ENCODE assay signal across 11 mouse cellular contexts in the genomic region with DNA sequence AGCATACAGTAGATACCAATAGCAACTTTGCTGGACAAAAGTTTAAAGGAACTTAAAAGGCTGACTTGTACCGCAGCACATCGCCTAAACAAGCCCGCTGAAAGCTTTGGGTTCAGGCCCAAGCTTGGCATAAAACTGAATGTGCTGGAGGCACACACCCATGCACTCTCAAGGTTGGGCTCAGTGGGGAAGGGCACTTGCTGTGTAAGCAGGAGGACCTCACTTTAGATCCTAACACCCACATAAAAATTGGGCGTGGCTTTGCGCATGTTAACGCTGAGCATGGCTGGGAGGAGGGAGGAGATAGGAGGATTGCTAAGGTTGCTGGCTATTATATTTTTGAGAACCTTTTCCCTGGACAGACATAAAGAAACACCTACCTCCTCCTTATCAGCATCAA. TPM values are rescaled to one million over a fixed set of nuclear protein-coding genes. Genes with fewer than 3 reads are reported as not detected.
A peak's percentile ranks its signal among the peaks of the same experiment; 100 is the strongest.
DNase-seq lines count a peak whose midpoint lies in the region; ATAC-seq lines count a peak whose summit lies in the region.
"Had no signal": no experiment of that assay in that cellular context is flagged by ENCODE, and none has a peak within 500 bp of the region (broad histone marks: within the 10 kb centered on the region; RNA-seq: fewer than 3 reads in every experiment).

No protein-coding gene starts in this region.

- peaks cover 9% of the 10 kb centered on the region for H3K4me1 ChIP-seq in heart, embryonic 10.5 days
- peaks cover 13% of the 10 kb centered on the region for H3K4me1 ChIP-seq in midbrain, embryonic 10.5 days
- H3K4me1 ChIP-seq in midbrain, embryonic 16.5 days (ENCODE audit: control insufficient read depth, insufficient read depth, low read length): no peaks in the 10 kb centered on the region; the same call in 1 of the 2 replicates
- H3K4me1 ChIP-seq in heart, embryonic 16.5 days (ENCODE audit: control insufficient read depth, insufficient read depth, low read length): peaks cover 9% of the 10 kb centered on the region
- 0 out of 2 replicates have a peak, but pooled peaks cover 9% of the 10 kb centered on the region for H3K4me1 ChIP-seq in stomach, embryonic 15.5 days
- H3K4me1 ChIP-seq: neural tube, embryonic 15.5 days had no signal

- no peak overlapping the region for H3K4me3 ChIP-seq in heart, embryonic 10.5 days
- H3K4me3 ChIP-seq in midbrain, embryonic 10.5 days: no peak overlapping the region
- H3K4me3 ChIP-seq in midbrain, embryonic 16.5 days (ENCODE audit: low read depth, low read length): no peak overlapping the region
- no peak overlapping the region for H3K4me3 ChIP-seq in heart, embryonic 16.5 days (ENCODE audit: low read length)
- H3K4me3 ChIP-seq in stomach, embryonic 15.5 days (replicated peaks): no peak overlapping the region
- H3K4me3 ChIP-seq: forebrain, embryonic 13.5 days; neural tube, embryonic 15.5 days had no signal

- 45% methylated on average over 6 of the region's 6 CpGs for WGBS in heart, embryonic 10.5 days
- WGBS in midbrain, embryonic 10.5 days: 43% methylated on average over 6 of the region's 6 CpGs
- WGBS in midbrain, embryonic 16.5 days: 36% methylated on average over 6 of the region's 6 CpGs
- WGBS in heart, embryonic 16.5 days: 49% methylated on average over 6 of the region's 6 CpGs
- WGBS in stomach, embryonic 15.5 days: 49% methylated on average over 6 of the region's 6 CpGs

- H3K9me3 ChIP-seq in heart, embryonic 10.5 days: no peaks in the 10 kb centered on the region
- no peaks in the 10 kb centered on the region for H3K9me3 ChIP-seq in midbrain, embryonic 10.5 days (replicated peaks)
- H3K9me3 ChIP-seq in midbrain, embryonic 16.5 days (replicated peaks; ENCODE audit: control insufficient read depth, low read length, poor library complexity, severe bottlenecking): no peaks in the 10 kb centered on the region
- H3K9me3 ChIP-seq in heart, embryonic 16.5 days (replicated peaks; ENCODE audit: control insufficient read depth, low read length): no peaks in the 10 kb centered on the region
- H3K9me3 ChIP-seq in stomach, embryonic 15.5 days: no peaks in the 10 kb centered on the region
- H3K9me3 ChIP-seq: forebrain, embryonic 13.5 days; neural tube, embryonic 15.5 days had no signal

- no peaks in the 10 kb centered on the region for H3K27me3 ChIP-seq in heart, embryonic 10.5 days (ENCODE audit: insufficient read depth, poor library complexity, severe bottlenecking)
- no peaks in the 10 kb centered on the region for H3K27me3 ChIP-seq in midbrain, embryonic 10.5 days (ENCODE audit: low read depth, poor library complexity, severe bottlenecking)
- no peaks in the 10 kb centered on the region for H3K27me3 ChIP-seq in midbrain, embryonic 16.5 days (ENCODE audit: control insufficient read depth, insufficient read depth, low read depth, low read length)
- H3K27me3 ChIP-seq in heart, embryonic 16.5 days (ENCODE audit: control insufficient read depth, insufficient read depth, low read length): no peaks in the 10 kb centered on the region
- no peaks in the 10 kb centered on the region for H3K27me3 ChIP-seq in stomach, embryonic 15.5 days (replicated peaks)
- H3K27me3 ChIP-seq: forebrain, embryonic 13.5 days; neural tube, embryonic 15.5 days had no signal

- no peak overlapping the region for H3K9ac ChIP-seq in midbrain, embryonic 16.5 days (ENCODE audit: low read depth, low read length)
- H3K9ac ChIP-seq in heart, embryonic 16.5 days (ENCODE audit: low read length): no peak overlapping the region
- no peak overlapping the region for H3K9ac ChIP-seq in stomach, embryonic 15.5 days
- H3K9ac ChIP-seq: forebrain, embryonic 13.5 days; neural tube, embryonic 15.5 days had no signal

- no peak for DNase-seq in heart, embryonic 10.5 days (ENCODE audit: low spot score)
- no peak for DNase-seq in heart, postnatal 4 days
- no peak for DNase-seq in midbrain, embryonic 10.5 days (ENCODE audit: low spot score)
- DNase-seq in frontal cortex, postnatal 10 days (ENCODE audit: low spot score in 2 of 2): no peak
- DNase-seq in adipocyte (ENCODE audit: low spot score): no peak
- DNase-seq: layer of hippocampus, adult 9-11 months had no signal

- peak overlapping the region; percentile 59; the same call in 1 of the 2 replicates for H3K27ac ChIP-seq in heart, embryonic 10.5 days
- H3K27ac ChIP-seq in midbrain, embryonic 10.5 days (replicated peaks): peak overlapping the region; percentile 55
- H3K27ac ChIP-seq in midbrain, embryonic 16.5 days (ENCODE audit: low read length): no peak overlapping the region
- H3K27ac ChIP-seq in heart, embryonic 16.5 days (ENCODE audit: low read length): peak overlapping the region; percentile 59
- H3K27ac ChIP-seq in stomach, embryonic 15.5 days: peak overlapping the region; percentile 82
- H3K27ac ChIP-seq: forebrain, embryonic 13.5 days; neural tube, embryonic 15.5 days had no signal

- no peak for ATAC-seq in midbrain, embryonic 16.5 days
- ATAC-seq in heart, embryonic 16.5 days (replicated peaks; ENCODE audit: extremely low read depth, insufficient read depth, low FRiP score): no peak
- ATAC-seq in stomach, embryonic 15.5 days (ENCODE audit: insufficient read depth, low FRiP score, low read depth): 0 out of 2 replicates have a peak, but pooled peaks have one; percentile 47
- ATAC-seq: forebrain, embryonic 13.5 days had no signal

- no peak overlapping the region for H3K4me2 ChIP-seq in midbrain, embryonic 16.5 days (ENCODE audit: low read length)
- no peak overlapping the region for H3K4me2 ChIP-seq in heart, embryonic 16.5 days (ENCODE audit: low read depth, low read length)
- no peak overlapping the region for H3K4me2 ChIP-seq in stomach, embryonic 15.5 days
- H3K4me2 ChIP-seq: forebrain, embryonic 13.5 days; neural tube, embryonic 15.5 days had no signal

- H3K36me3 ChIP-seq in heart, embryonic 10.5 days: peaks cover 6% of the 10 kb centered on the region
- H3K36me3 ChIP-seq in midbrain, embryonic 10.5 days: peaks cover 11% of the 10 kb centered on the region
- H3K36me3 ChIP-seq in midbrain, embryonic 16.5 days (ENCODE audit: control insufficient read depth, insufficient read depth, low read length): no peaks in the 10 kb centered on the region
- peaks cover 5% of the 10 kb centered on the region for H3K36me3 ChIP-seq in heart, embryonic 16.5 days (ENCODE audit: control insufficient read depth, insufficient read depth)
- H3K36me3 ChIP-seq in stomach, embryonic 15.5 days: 0 out of 2 replicates have a peak, but pooled peaks cover under 1% of the 10 kb centered on the region

RNA-seq across cellular contexts. Expression of gene Atpif1, which starts 8.7 kb away (rescaled TPM):
- 980 and 1,090 TPM in 2 replicates for polyA plus RNA-seq in heart, embryonic 10.5 days (2016; fragmentation: Nextera tagmentation; extraction: Ambion mirVana)
- total RNA-seq in heart, postnatal 4 days (2021): 100 to 1,000 TPM; 626 to 671 TPM
- 965 and 979 TPM in 2 replicates for polyA plus RNA-seq in midbrain, embryonic 10.5 days (2016; fragmentation: Nextera tagmentation; extraction: Ambion mirVana)
- polyA plus RNA-seq in midbrain, embryonic 16.5 days (2015; fragmentation: Nextera tagmentation; extraction: Ambion mirVana): 1,190 and 1,253 TPM in 2 replicates
- 1,312 and 1,561 TPM in 2 replicates for polyA plus RNA-seq in heart, embryonic 16.5 days (2015; fragmentation: Nextera tagmentation; extraction: Ambion mirVana)
- polyA plus RNA-seq in stomach, embryonic 15.5 days (2015; fragmentation: Nextera tagmentation; extraction: Ambion mirVana): 1,135 and 1,340 TPM in 2 replicates

RNA-seq across cellular contexts. Expression of gene Dnajc8, which starts 10.5 kb away (rescaled TPM):
- polyA plus RNA-seq in heart, embryonic 10.5 days (2016; fragmentation: Nextera tagmentation; extraction: Ambion mirVana): 143 and 194 TPM in 2 replicates
- total RNA-seq in heart, postnatal 4 days (2021): 10 to 100 TPM; 77.0 to 79.0 TPM
- 203 and 216 TPM in 2 replicates for polyA plus RNA-seq in midbrain, embryonic 10.5 days (2016; fragmentation: Nextera tagmentation; extraction: Ambion mirVana)
- polyA plus RNA-seq in midbrain, embryonic 16.5 days (2015; fragmentation: Nextera tagmentation; extraction: Ambion mirVana): 138 and 153 TPM in 2 replicates
- 98.5 and 117 TPM in 2 replicates for polyA plus RNA-seq in heart, embryonic 16.5 days (2015; fragmentation: Nextera tagmentation; extraction: Ambion mirVana)
- polyA plus RNA-seq in stomach, embryonic 15.5 days (2015; fragmentation: Nextera tagmentation; extraction: Ambion mirVana): 140 and 147 TPM in 2 replicates

RNA-seq across cellular contexts. Expression of gene Sesn2, which starts 14.5 kb away (rescaled TPM):
- polyA plus RNA-seq in heart, embryonic 10.5 days (2016; fragmentation: Nextera tagmentation; extraction: Ambion mirVana): 9.6 and 10.1 TPM in 2 replicates
- 1 to 10 TPM; 3.9 to 4.2 TPM for total RNA-seq in heart, postnatal 4 days (2021)
- polyA plus RNA-seq in midbrain, embryonic 10.5 days (2016; fragmentation: Nextera tagmentation; extraction: Ambion mirVana): 13.0 and 14.7 TPM in 2 replicates
- 9.2 and 10.0 TPM in 2 replicates for polyA plus RNA-seq in midbrain, embryonic 16.5 days (2015; fragmentation: Nextera tagmentation; extraction: Ambion mirVana)
- polyA plus RNA-seq in heart, embryonic 16.5 days (2015; fragmentation: Nextera tagmentation; extraction: Ambion mirVana): 5.9 and 7.2 TPM in 2 replicates
- 14.2 TPM in 2 replicates for polyA plus RNA-seq in stomach, embryonic 15.5 days (2015; fragmentation: Nextera tagmentation; extraction: Ambion mirVana)

RNA-seq across cellular contexts. Expression of gene Ptafr, which starts 39.1 kb away (rescaled TPM):
- 0.11 and 0.35 TPM in 2 replicates for polyA plus RNA-seq in heart, embryonic 10.5 days (2016; fragmentation: Nextera tagmentation; extraction: Ambion mirVana)
- total RNA-seq in heart, postnatal 4 days (2021): 1 to 10 TPM in 1 of 2 experiments, under 1 TPM in 1; 0.86 to 1.3 TPM
- polyA plus RNA-seq in midbrain, embryonic 10.5 days (2016; fragmentation: Nextera tagmentation; extraction: Ambion mirVana): 0.41 and 0.56 TPM in 2 replicates
- 0.36 and 0.54 TPM in 2 replicates for polyA plus RNA-seq in midbrain, embryonic 16.5 days (2015; fragmentation: Nextera tagmentation; extraction: Ambion mirVana)
- 0.60 and 0.68 TPM in 2 replicates for polyA plus RNA-seq in heart, embryonic 16.5 days (2015; fragmentation: Nextera tagmentation; extraction: Ambion mirVana)
- polyA plus RNA-seq in stomach, embryonic 15.5 days (2015; fragmentation: Nextera tagmentation; extraction: Ambion mirVana): 1.5 and 1.7 TPM in 2 replicates
